Mouse (Mus musculus) kidney, embryonic 15.5 days (tissue): Measurements from ENCODE around the gene Kcnab2. TPM values are rescaled to one million over a fixed set of nuclear protein-coding genes. Genes with fewer than 3 reads are reported as not detected.

Source experiments
- polyA plus RNA-seq: library from polyadenylated mRNA; unstranded; fragments of >200 nt; fragmentation: Nextera tagmentation; extraction: Ambion mirVana; gene quantifications from 2 replicates; pipeline ENCODE4 v1.2.1, GENCODE M21; 2015

Gene Kcnab2
- polyA plus RNA-seq, 1 experiment from 2014 or later, result 6.3 TPM

Other genes starting within 250 kb of the Kcnab2 start
- gene Gpr153, start 203.6 kb downstream of the Kcnab2 start, polyA plus RNA-seq, result 6.2 and 7.8 TPM in 2 replicates
- gene Hes3, start 186.2 kb downstream of the Kcnab2 start, polyA plus RNA-seq, result not detected in 2 replicates
- gene Icmt, start 180.6 kb downstream of the Kcnab2 start, polyA plus RNA-seq, result 22.3 and 28.7 TPM in 2 replicates
- 1.5 and 2.1 TPM in 2 replicates for gene Rnf207, start 158.9 kb downstream of the Kcnab2 start, polyA plus RNA-seq
- 387 and 455 TPM in 2 replicates for gene Rpl22, start 152.1 kb downstream of the Kcnab2 start, polyA plus RNA-seq
- 0.13 and 0.32 TPM in 2 replicates for gene Chd5, start 139.2 kb downstream of the Kcnab2 start, polyA plus RNA-seq
- gene Nphp4, start 1.2 kb downstream of the Kcnab2 start, polyA plus RNA-seq, result 4.1 and 4.9 TPM in 2 replicates